Mouse (Mus musculus) monocyte, adult 2 months (primary cell): Measurements from ENCODE around the gene Glb1l3.
"Not testable (repeated sequence)": the region's sequence is repeated elsewhere in the genome, so short reads cannot be mapped to it uniquely, and the experiment has no call there.

Experiments used
- DNase-seq, 2 experiments: peaks; one replicate each; pipeline ENCODE4 v3.0.0; 2022; ENCODE audit warnings: low spot score in 2 of 2, low read depth in 1 of 2

Glb1l3 gene

DNA sequence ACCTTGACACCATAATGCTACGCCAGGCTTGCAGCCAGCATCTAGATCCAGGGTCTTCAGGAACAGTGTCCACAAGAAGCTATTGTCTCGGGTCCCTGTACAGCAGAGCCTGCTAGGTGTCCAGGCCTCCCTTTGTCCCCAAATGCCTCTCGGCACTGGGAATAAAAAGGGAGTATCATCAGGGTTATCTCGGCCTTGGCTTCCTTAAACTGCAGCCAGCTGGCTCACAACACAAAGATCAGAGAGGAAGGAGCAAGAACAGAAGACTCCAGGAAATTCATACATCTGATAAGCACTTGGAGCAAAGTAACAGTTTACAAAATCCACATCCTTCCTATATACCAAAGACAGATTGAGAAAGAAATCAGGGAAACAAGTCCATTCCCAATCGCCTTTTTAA is at the start of gene Glb1l3:
Gene Glb1l3 (minus strand): TSS at position 140 of the 400 bp plus-strand sequence.
- DNase-seq, result no peak

DNA sequence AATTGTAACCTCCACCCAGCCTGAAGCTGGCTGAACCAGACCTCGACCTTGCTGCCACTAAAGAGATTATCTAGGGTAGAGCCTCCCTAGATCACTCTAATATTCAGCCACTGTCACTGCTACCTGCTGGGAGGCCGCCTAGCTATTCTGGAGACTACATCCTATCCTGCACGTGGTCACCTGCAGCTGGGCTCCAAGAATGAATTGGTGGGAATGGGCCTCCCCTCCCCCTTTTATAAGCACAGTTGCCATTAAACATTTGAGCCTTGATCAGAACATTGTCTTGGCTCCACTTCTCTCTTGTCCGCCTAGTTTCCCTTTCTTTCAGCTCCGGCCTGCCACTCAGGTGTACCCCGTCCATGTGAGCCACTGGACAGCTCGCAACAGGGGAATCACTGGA is 9.2 kb upstream of the Glb1l3 start:
- not testable (repeated sequence) for DNase-seq

DNA sequence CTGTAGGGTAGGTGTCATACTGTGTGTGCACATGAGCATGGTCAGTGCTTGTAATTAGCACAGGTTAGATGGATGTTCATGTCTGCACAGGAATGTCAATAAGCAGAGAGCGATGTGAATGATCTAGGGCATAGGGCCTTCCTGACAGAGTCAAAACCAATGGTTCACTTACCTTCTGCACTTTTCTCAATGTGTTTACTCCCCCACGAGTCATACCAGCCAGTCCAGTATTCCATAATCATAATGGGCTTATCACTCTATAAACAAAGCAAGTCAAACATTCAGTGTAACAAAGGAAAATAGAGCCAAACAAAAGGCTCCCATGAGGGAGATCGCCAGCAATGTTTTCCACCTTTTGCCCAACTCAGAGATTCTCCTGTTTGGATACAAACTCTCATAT is 29.6 kb downstream of the Glb1l3 start:
- no peak for DNase-seq

DNA sequence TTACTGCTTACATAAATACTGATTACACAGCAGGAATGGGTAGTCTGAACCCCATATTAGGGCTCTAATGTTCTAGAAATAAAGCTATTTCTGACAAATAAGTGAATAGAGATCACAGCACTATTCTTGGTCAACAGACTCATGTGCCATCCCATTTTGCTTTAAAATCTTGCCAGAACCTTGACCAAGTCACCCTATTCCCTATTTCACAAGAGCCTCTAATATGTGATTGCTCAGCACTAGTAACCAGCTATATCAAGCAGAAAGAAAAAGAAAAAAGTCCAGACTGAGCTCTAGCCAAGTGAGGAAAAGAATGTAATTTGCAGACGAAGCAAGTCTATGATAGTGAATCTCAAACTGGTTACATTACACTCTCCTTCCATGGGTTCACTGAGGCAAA is 40.7 kb downstream of the Glb1l3 start:
- no peak for DNase-seq

DNA sequence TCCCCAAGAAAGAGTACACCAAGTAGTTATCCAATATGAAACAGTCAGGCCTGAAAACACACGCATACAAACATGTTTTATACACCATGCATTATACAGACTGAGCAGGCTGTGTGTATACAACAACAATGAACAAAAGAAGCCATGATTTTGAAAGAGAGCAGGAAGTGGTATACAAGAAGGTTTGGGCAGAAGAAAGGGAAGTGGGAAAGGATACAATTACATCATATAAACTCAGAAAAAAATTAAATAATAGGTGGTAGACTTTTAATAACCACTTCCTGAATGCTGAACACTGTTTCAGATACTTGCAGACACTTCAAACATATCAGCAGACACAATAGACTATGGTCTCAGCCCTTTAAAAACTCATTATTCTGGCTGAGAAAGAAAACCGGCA is 52.0 kb downstream of the Glb1l3 start:
- no peak for DNase-seq

DNA sequence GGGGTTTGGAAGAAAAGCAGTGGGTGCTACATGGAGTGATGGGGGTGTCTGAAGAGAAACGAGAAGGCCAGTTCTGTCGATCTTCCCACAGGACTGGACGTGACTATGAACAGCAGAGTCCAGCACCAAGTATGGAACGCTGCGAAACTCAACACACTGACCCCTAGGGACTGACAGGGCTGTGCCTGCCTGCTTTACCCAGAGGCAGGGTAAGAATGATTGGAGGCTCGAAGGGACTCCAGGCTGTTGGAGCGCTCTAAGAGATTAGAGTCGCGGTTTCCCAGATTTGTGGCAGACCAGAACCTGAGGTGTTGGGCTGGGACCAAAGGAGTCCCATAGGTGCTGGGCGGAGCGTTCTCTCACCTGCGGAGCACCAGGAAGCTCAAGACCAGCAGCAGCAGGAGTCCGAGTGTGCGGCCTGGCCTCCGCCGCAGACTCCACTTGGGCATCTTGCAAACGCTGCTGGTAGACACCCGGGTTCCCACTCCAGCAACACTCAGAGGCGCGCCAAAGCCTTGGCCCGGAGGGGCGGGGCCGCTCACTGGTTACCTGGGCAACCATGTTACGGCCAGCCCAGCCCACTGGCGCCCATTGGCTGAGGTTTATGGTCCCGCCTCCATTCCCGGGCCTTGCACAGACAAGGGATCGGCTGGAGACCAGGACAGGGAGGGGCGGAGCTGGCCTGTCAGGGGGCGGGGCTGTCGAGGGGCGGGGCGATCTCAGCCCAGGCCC is 54.6 kb downstream of the Glb1l3 start, which contains the start of gene Glb1l2:
Gene Glb1l2 (minus strand): TSS at position 534 of the 732 bp plus-strand sequence.
- DNase-seq, result peak; percentile 21 to 29

DNA sequence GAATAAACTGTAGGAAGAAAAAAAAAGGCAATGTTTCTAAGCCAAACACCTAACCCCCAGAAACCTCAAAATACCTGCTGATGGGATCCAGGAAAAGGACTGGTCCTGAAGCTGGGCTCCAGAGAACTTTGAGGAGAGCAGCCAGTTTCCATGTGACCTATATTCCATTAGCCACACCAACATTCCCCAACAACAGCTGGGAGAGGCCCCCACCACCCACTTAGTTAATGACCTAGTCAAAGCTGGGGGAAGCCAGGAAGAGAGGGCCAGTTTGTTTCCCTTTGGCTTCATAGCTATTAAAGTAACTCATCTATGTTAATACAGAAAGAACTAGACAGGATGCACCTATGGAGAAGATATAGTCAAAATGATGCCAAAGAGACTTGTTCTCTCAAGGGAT is 56.4 kb downstream of the Glb1l3 start:
- DNase-seq, result no peak

DNA sequence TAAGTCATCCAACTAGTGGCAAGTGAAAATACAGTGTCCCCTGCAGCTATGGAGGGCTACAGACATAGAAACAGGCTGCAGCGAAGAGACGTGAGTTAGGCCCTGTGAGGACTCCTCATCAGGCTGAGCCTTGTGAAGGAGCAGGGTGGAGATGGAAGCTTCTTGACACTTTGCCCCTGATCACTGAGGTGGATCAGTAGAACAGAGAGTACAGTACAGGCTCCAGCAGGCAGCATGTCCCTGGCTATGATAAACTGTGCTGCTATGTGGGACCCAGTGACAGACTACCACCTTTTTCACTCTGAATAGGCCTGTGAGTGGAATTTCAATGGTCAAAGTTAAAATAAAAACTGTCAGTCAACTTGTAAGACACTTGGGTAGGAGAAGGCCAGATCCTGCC is 60.3 kb downstream of the Glb1l3 start:
- no peak for DNase-seq

DNA sequence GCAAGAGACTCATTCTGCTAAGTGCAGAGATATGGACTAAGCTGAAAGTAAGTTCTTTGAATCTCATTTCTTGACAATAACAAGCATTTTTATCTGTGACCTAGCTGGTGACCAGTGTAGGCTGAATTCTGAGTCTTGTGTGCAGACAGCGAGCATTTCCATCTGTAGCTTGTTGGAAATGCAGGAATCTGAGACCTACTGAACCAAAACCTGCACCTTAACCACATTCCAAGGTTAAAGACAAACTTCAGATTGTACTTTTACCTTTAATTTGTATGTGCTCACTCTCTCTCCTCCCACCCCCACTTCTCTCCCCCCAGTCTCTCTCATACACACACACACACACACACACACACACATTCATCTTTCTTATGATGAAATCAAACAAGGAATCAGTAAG is 62.0 kb downstream of the Glb1l3 start:
- DNase-seq, result no peak

DNA sequence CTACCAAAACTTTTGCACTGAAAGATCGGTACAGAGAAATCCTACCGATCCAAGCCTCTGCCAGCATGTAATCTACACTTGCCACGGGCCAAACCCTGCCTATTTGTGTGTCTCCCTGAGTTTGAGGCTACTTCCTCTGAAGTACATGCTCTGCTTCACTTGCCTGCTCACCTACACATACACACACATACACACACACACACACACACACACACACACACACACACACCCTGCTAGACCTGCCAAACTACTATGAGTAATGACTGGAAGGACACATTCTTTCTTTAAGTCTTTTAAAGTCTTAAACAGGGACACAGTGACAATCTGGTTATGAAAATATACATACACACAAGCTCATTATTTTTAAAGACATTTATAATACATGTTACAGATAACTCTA is 62.5 kb downstream of the Glb1l3 start:
- DNase-seq, result no peak

DNA sequence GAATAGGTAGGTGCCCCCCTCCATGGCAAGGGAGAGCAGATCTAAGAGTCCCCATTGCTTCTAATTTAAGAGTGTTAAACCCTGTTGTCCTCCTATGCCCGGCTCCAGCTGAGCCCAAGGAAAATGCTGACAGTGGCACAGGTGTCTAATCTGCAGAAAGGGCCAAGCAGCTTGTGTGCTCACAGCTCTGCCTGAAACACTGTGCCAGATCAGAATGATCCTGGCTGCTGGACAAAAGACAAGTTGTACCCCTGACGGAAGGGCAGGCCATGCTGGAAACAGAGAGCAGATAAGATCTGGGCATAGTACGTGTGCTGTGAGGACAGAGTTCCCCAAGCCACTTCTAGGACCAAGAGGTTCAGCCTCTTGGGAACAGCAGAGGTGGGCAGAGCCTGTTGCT is 67.9 kb downstream of the Glb1l3 start:
- DNase-seq, result no peak

DNA sequence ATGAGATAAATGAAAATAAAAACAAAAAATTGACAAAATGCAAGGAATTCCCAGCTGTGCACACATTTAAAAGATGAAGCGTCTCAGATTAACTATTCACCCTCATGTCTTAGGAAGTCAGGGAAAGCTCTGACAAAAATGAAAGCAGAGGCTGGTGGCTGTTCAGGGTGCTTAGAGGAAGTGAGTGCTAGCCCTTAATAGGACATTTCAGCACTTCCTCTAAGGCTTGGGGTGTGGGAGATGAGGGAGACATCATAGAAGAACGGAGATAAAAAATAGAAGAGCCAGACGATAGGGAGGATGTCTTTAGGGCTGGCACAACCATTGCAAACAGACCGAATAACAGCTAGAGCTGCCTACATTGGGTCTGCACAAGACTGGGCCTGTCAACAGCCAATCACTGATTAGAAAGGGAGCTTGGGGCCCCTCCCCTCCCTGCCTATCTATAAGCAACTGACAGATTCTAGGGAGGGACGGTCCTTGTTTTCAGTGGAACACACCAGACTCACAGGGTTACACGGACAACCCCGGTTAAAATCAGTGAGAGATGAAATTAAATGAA is 77.2 kb downstream of the Glb1l3 start:
- no peak for DNase-seq

DNA sequence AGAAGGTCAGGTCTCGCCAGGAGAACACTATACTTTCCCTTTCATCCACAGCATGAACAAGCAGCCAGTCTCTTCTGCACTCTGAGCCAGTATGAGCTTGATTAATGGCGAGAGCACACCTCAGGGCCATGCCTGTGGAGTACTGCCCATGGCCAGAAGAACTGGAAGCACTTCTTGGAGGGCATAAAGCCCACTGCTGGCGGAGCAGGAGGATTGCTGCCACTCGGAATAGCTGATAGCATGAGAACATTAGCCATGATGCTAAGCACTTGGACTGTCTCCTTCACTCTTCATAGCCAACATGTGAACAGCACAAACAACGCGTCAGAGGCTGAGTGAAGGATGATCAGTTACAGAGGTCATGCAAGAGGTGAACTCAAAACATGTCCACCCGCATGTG is 82.3 kb downstream of the Glb1l3 start:
- no peak for DNase-seq

DNA sequence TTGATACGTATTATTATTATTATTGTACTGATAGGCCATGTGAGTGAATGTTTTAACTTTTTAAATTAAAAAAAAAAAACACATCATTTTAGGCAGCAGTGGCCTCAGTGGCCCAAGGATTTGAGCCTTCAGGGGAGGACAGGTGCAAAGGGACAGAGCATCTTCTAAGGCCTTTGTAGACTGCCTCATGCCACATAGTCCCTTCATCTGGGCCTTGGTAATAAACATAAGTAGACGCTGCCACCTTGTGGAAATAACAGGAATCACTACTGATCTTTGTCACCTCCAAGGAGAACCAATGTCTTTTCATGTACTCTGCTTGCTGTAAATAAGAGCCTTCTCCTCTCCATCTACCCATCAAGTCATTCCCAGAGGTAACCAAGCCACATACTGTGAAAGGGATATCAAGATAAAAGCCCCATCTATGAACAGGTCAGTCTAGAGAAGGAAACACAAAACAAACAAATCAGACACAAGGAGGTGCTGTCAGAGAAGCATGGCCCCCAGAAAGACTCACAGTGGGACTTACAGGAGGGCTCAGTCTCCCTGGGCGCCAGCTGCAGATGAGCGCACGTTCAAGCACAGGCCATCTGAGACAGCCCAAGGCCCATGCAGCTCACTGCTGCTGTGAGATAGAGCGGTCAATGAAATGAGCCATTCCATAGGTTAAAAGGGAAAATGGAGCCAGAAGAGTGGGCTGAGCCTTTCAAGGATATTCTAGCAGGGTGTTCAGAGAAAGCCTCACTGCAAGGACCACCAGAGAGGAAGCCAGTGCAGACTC is 84.4 kb downstream of the Glb1l3 start:
- DNase-seq, result no peak

DNA sequence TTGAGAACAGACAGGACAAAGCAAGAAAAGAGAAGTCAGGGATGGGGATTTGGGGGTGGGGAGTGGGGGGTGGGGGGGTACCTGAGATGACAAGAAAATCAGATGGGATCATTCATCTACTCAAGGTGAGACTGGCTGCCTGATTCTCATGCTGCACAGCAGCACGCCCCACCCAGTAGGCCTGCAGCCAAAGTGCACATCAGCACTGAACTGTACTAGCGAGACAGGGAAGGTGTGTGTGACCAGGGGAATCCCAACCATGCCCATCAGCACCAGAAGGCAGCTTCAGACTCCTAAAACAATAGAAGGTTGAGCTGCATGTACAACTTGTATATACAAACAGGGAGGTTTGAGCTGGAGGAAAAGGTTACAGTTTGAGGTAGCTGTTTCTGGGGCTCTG is 85.0 kb downstream of the Glb1l3 start:
- DNase-seq, result no peak

DNA sequence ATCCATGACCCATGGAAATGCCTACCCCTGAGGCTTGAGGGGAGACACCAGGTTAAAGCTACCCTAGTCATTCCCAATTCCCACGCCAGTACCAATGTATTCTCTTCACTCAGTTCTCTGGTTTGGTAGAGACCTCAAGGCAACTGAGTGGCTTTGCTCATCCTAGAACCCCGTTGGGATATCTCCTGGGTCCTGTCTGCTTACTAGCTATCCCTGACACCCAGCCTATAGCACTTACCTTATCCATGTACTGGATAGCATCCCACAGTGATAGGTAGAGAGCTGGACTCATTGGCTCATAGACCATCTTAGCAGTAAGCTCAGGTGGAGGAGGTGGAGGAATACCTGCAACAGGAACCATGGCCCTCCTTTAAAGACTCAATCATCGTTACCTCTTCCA is 92.5 kb downstream of the Glb1l3 start:
- no peak for DNase-seq
